Mouse (Mus musculus) small intestine, adult 2 months (tissue): ENCODE measurements around the gene Sugct.

Source experiments
- CTCF ChIP-seq: fragments of 200-500 bp; IDR thresholded peaks from 2 replicates; pipeline ENCODE4 v1.5.1; 2012; ENCODE audit warnings: low read depth, mild to moderate bottlenecking, control low read depth, inconsistent platforms, low read length, moderate library complexity, mixed read lengths; ENCODE audit not compliant: insufficient replicate concordance, insufficient read length; ENCODE audit errors: extremely low read depth
- POLR2A ChIP-seq: fragments of 200-500 bp; IDR thresholded peaks from 2 replicates; pipeline ENCODE4 v1.6.1; 2012; ENCODE audit warnings: low read depth, mild to moderate bottlenecking, control low read depth, inconsistent platforms, low read length, moderate library complexity

DNA sequence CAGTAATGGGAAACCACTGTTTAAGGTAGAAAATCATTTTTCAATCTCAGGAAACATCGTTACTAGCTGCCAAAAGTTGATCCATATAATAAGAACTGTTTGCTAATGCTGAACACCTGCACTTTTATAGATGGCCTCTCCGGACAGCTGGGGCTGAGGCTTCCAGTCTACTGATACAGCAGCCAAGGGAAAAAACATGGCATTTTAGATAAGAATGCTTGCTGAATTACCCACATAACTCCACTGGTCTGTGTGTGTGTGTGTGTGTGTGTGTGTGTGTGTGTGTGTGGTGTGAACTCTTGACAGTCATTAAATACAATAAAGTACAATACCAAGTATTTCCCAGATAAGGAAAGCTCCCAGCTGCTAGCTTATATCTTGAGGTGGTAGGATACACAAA lies 608.8 kb downstream of the Sugct start:
- TF ChIP-seq CTCF (no peak), POLR2A (no peak)
